Mouse (Mus musculus) myocyte (in vitro differentiated cells): ENCODE measurements at regions not wholly inside any gene's neighbourhood (a gene's known extent, or its start where the extent isn't known, plus 50 kb on each side); places are given as distances from the start of the nearest gene placed in this dataset.

ENCODE experiments used
- E2F4 ChIP-seq: IDR thresholded peaks from one replicate; pipeline ENCODE4 v1.6.1; 2011; ENCODE audit warnings: mild to moderate bottlenecking, control low read depth, moderate library complexity; ENCODE audit not compliant: insufficient read depth
- MYOD1 ChIP-seq, 3 experiments: IDR thresholded peaks; one replicate each; pipeline ENCODE4 v1.6.1; 2011; ENCODE audit warnings: control low read depth in 2 of 3, low read depth in 2 of 3, mild to moderate bottlenecking in 2 of 3, moderate library complexity in 1 of 3; ENCODE audit not compliant: insufficient read length in 2 of 3, control insufficient read depth in 1 of 3
- MYOG ChIP-seq, 3 experiments: IDR thresholded peaks; one replicate each; pipeline ENCODE4 v1.6.1; 2011; ENCODE audit warnings: control low read depth in 2 of 3, low read depth in 2 of 3, mild to moderate bottlenecking in 2 of 3; ENCODE audit not compliant: insufficient read length in 2 of 3, control insufficient read depth in 1 of 3, insufficient read depth in 1 of 3
- POLR2A ChIP-seq: IDR thresholded peaks from one replicate; pipeline ENCODE4 v1.6.1; 2011; ENCODE audit warnings: low read depth, mild to moderate bottlenecking, control low read depth, moderate library complexity; ENCODE audit not compliant: insufficient read length
- POLR2AphosphoS2 ChIP-seq: IDR thresholded peaks from one replicate; pipeline ENCODE4 v1.6.1; 2011; ENCODE audit warnings: low read depth, control low read depth; ENCODE audit not compliant: insufficient read length
- REST ChIP-seq: IDR thresholded peaks from one replicate; pipeline ENCODE4 v1.6.1; 2011; ENCODE audit warnings: mild to moderate bottlenecking, control low read depth, moderate library complexity; ENCODE audit not compliant: insufficient read depth, insufficient read length
- USF1 ChIP-seq: IDR thresholded peaks from one replicate; pipeline ENCODE4 v1.6.1; 2011; ENCODE audit warnings: low read depth, mild to moderate bottlenecking, control low read depth, moderate library complexity

GRCm38 (mm10) chr6:52370806-52371360, 57.6 kb downstream of the Evx1 start:
- TF ChIP-seq POLR2AphosphoS2 = no peak
- no peak for TF ChIP-seq POLR2A
- no peak for TF ChIP-seq MYOG (IDR thresholded peaks at IDR 0.05; ENCODE audit: control insufficient read depth in 1 of 3, insufficient read depth in 1 of 3, insufficient read length in 2 of 3, low read depth in 2 of 3)
- TF ChIP-seq MYOD1 (IDR thresholded peaks at IDR 0.05; ENCODE audit: control insufficient read depth in 1 of 3, insufficient read length in 2 of 3, low read depth in 2 of 3) = no peak
- TF ChIP-seq E2F4 = no peak
- no peak for TF ChIP-seq REST
- no peak for TF ChIP-seq USF1
